Mouse (Mus musculus) neural tube, embryonic 13.5 days (tissue): Measurements from ENCODE around the gene Ccr10. TPM values are rescaled to one million over a fixed set of nuclear protein-coding genes. Genes with fewer than 3 reads are reported as not detected.

ENCODE experiments used
- ATAC-seq: fragments of 200-750 bp; cut with Nextera tagmentation; 2 replicates; pipeline ENCODE4 v1.8.0; 2017; ENCODE audit warnings: low read depth, mild to moderate bottlenecking, moderate TSS enrichment, moderate library complexity
- H3K27ac ChIP-seq: fragments of 300-500 bp; sonication (generic); replicated peaks from 2 replicates; pipeline ENCODE4 v1.5.1; 2015; ENCODE audit warnings: moderate library complexity, mild to moderate bottlenecking, inconsistent platforms
- H3K27me3 ChIP-seq: fragments of 300-500 bp; sonication (generic); 2 replicates; pipeline ENCODE4 v1.6.1; 2015; ENCODE audit warnings: mild to moderate bottlenecking, inconsistent platforms
- H3K36me3 ChIP-seq: fragments of 300-500 bp; sonication (generic); 2 replicates; pipeline ENCODE4 v1.6.1; 2015; ENCODE audit warnings: mild to moderate bottlenecking, inconsistent platforms
- H3K4me1 ChIP-seq: fragments of 300-500 bp; sonication (generic); replicated peaks from 2 replicates; pipeline ENCODE4 v1.6.1; 2015; ENCODE audit warnings: inconsistent platforms
- H3K4me2 ChIP-seq: fragments of 300-500 bp; sonication (generic); 2 replicates; pipeline ENCODE4 v1.6.1; 2015; ENCODE audit warnings: inconsistent platforms, mild to moderate bottlenecking, moderate library complexity
- H3K4me3 ChIP-seq: fragments of 300-500 bp; sonication (generic); 2 replicates; pipeline ENCODE4 v1.5.1; 2015; ENCODE audit warnings: mild to moderate bottlenecking, inconsistent platforms
- H3K9ac ChIP-seq: fragments of 300-500 bp; sonication (generic); 2 replicates; pipeline ENCODE4 v1.6.1; 2015; ENCODE audit warnings: moderate library complexity, mild to moderate bottlenecking, inconsistent platforms
- H3K9me3 ChIP-seq: fragments of 300-500 bp; sonication (generic); 2 replicates; pipeline ENCODE4 v1.6.1; 2016; ENCODE audit warnings: inconsistent platforms
- WGBS: fragments of 180-500 bp; shearing (Covaris S2); methylation state at CpG from one replicate; pipeline ENCODE4 v1.1.7; 2015; 5-methylcytosine and 5-hydroxymethylcytosine counted together
- polyA plus RNA-seq: library from polyadenylated mRNA; unstranded; fragments of >200 nt; fragmentation: Nextera tagmentation; extraction: Ambion mirVana; gene quantifications from 2 replicates; pipeline ENCODE4 v1.2.1, GENCODE M21; 2015

Ccr10 gene
- polyA plus RNA-seq, 1 experiment from 2014 or later, result 0.91 TPM

DNA sequence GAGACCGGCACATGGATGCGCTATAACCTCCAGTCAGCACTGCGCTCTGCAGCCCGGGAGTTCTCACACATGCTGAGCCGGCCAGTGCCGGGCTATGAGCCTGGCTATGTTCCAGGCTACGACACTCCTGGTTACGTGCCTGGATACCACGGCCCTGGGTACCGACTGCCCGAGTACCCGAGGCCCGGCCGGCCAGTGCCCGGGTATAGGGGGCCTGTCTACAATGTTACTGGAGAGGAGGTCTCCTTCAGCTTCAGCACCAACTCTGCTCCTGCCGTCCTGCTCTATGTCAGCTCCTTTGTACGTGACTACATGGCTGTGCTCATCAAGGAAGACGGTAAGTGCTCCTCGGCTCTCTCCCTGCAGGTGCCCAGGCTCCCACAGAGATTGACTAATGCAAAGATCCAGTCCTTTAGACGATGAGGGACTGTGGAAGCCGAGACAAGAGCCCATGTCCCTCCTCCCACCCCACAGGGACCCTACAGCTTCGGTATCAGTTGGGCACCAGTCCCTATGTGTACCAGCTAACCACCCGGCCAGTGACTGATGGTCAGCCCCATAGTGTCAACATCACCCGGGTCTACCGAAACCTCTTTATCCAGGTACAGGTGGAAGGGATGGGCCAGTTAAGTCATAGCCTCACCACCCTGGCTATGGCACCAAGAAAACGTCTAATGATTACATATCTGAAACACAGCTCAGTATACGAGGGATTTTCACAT lies 11.4 kb upstream of the Ccr10 start:
- ATAC-seq, result no peak
- Histone ChIP-seq H3K9me3 (no peaks in the 10 kb centered on the region), H3K27me3 (peaks cover 9% of the 10 kb centered on the region), H3K9ac (no peak overlapping the region), H3K4me3 (no peak overlapping the region), H3K27ac (no peak overlapping the region), H3K36me3 (peaks cover 10% of the 10 kb centered on the region), H3K4me2 (no peak overlapping the region), H3K4me1 (peaks cover 35% of the 10 kb centered on the region)
- 86% methylated on average over 27 of the region's 27 CpGs for WGBS

GRCm38 (mm10) chr11:101185441-101185840 lies 10.2 kb upstream of the Ccr10 start:
- Histone ChIP-seq H3K9ac (no peak overlapping the region), H3K4me1 (peaks cover 23% of the 10 kb centered on the region), H3K27ac (no peak overlapping the region), H3K36me3 (peaks cover 10% of the 10 kb centered on the region), H3K4me3 (no peak overlapping the region), H3K9me3 (no peaks in the 10 kb centered on the region), H3K27me3 (peaks cover 9% of the 10 kb centered on the region), H3K4me2 (no peak overlapping the region)
- WGBS, result 93% methylated on average over 4 of the region's 4 CpGs
- no peak for ATAC-seq

GRCm38 (mm10) chr11:101184984-101185383 lies 9.7 kb upstream of the Ccr10 start:
- WGBS, result 88% methylated on average over 12 of the region's 12 CpGs
- ATAC-seq, result no peak
- Histone ChIP-seq H3K9ac (no peak overlapping the region), H3K27me3 (peaks cover 9% of the 10 kb centered on the region), H3K27ac (no peak overlapping the region), H3K4me1 (peaks cover 18% of the 10 kb centered on the region), H3K36me3 (peaks cover 10% of the 10 kb centered on the region), H3K9me3 (no peaks in the 10 kb centered on the region), H3K4me2 (no peak overlapping the region), H3K4me3 (no peak overlapping the region)

- Histone ChIP-seq H3K4me2 (no peak overlapping the region), H3K27me3 (peaks cover 27% of the 10 kb centered on the region), H3K4me3 (no peak overlapping the region), H3K27ac (no peak overlapping the region), H3K9me3 (no peaks in the 10 kb centered on the region), H3K9ac (0 out of 2 replicates have a peak overlapping the region, but pooled peaks have one; percentile 45), H3K4me1 (peaks cover 6% of the 10 kb centered on the region; the same call in 1 of the 2 replicates), H3K36me3 (peaks cover 10% of the 10 kb centered on the region)
- 76% methylated on average over 14 of the region's 14 CpGs for WGBS
- no peak for ATAC-seq
Measured at GRCm38 (mm10) chr11:101182771-101183517, 7.7 kb upstream of the Ccr10 start.

DNA sequence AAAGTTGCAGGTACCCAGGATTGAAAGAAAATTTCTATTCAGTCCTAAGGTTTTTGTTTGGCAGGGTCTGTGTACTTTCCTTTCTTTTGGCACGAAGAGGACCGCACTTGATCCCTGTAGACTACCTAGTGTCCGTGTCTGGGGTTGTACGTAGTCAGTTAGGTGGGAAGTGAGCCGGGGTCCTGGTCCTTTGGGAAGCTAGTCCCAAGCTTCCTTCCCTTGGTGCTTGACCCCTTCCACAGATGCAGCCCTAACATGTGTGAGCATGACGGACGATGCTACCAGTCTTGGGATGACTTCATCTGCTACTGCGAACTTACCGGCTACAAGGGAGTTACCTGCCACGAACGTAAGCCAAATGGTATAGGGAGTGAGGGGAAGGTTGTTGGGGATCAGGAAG lies 6.7 kb upstream of the Ccr10 start:
- peaks cover 8% of the 10 kb centered on the region for H3K36me3 ChIP-seq
- 91% methylated on average over 11 of the region's 11 CpGs for WGBS
- no peak overlapping the region for H3K4me3 ChIP-seq
- peaks cover 16% of the 10 kb centered on the region for H3K4me1 ChIP-seq
- H3K27me3 ChIP-seq, result peaks cover 37% of the 10 kb centered on the region
- no peak overlapping the region for H3K9ac ChIP-seq
- no peaks in the 10 kb centered on the region for H3K9me3 ChIP-seq
- H3K27ac ChIP-seq, result no peak overlapping the region
- ATAC-seq, result no peak
- no peak overlapping the region for H3K4me2 ChIP-seq

DNA sequence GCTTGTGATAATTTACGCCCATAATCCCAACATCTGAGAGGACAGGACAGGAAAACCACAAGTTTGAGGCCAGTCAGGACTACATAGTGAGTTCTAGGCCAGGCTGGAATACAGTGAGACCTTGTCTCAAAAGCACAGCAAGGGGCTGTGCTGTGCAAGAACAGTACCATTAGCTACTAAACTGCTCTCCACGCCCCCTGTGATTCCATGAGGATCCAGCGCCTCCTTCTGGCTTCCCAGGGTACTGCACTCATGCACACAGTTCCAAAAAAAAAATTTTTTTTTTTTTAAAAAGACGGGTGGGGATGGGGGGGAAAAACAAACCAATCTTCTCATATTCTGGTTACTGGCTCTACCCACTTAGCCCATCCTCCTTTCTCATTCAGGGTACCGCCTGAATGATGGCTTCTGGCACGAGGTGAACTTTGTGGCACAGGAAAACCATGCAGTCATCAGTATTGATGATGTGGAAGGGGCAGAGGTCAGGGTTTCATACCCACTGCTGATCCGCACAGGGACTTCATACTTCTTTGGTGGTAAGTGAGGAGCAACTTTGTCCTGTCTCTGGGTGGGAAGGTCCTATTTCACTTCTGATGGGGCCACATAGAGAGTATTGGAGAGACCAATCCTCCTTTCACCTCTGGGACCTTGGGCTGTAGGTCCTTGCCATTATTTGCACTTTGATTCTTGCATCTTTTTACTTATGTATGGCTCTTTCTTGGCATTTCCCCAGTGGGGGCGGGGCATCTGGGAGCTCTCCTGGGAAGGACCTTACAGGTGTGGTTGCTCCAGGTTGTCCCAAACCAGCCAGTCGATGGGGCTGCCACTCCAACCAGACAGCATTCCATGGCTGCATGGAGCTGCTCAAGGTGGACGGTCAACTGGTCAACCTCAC lies 5.8 kb upstream of the Ccr10 start:
- no peak for ATAC-seq

GRCm38 (mm10) chr11:101180261-101180660 lies 5.0 kb upstream of the Ccr10 start:
- H3K36me3 ChIP-seq, result no peaks in the 10 kb centered on the region
- H3K4me2 ChIP-seq, result no peak overlapping the region
- no peak overlapping the region for H3K4me3 ChIP-seq
- no peak overlapping the region for H3K27ac ChIP-seq
- no peak overlapping the region for H3K9ac ChIP-seq
- WGBS, result 67% methylated on average over 17 of the region's 17 CpGs
- no peaks in the 10 kb centered on the region for H3K9me3 ChIP-seq
- peaks cover 50% of the 10 kb centered on the region for H3K27me3 ChIP-seq
- peaks cover 31% of the 10 kb centered on the region for H3K4me1 ChIP-seq
- ATAC-seq, result no peak

More for the DNA sequence above, 5.8 kb upstream of the Ccr10 start:
- 42% methylated on average over 10 of the region's 10 CpGs for WGBS
- Histone ChIP-seq H3K4me3 (no peak overlapping the region), H3K27ac (no peak overlapping the region), H3K36me3 (no peaks in the 10 kb centered on the region; the same call in 1 of the 2 replicates), H3K4me1 (peaks cover 25% of the 10 kb centered on the region), H3K9ac (no peak overlapping the region), H3K9me3 (no peaks in the 10 kb centered on the region), H3K4me2 (no peak overlapping the region), H3K27me3 (peaks cover 44% of the 10 kb centered on the region)

DNA sequence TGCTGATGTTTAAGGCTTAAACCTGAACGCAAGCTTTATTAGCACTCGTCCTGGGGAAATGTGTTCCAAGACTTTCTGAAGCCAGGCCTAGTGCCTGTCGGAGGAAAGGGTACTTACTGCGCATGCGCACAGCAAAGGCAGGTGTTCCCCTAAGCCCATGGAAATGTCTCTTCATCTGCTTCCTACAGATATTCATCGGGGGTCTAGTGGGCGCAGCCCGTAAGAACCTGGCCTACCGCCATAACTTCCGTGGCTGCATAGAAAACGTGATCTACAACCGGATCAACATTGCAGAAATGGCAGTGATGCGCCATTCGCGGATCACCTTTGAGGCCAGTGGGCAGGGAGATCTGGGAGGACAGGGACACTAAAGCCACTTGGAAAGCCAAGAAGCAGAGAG lies 4.1 kb upstream of the Ccr10 start:
- no peak for ATAC-seq
- no peak overlapping the region for H3K27ac ChIP-seq
- peaks cover 41% of the 10 kb centered on the region for H3K4me1 ChIP-seq
- no peak overlapping the region for H3K9ac ChIP-seq
- 80% methylated on average over 15 of the region's 15 CpGs for WGBS
- no peaks in the 10 kb centered on the region for H3K36me3 ChIP-seq
- H3K27me3 ChIP-seq, result peaks cover 59% of the 10 kb centered on the region
- H3K4me3 ChIP-seq, result no peak overlapping the region
- no peaks in the 10 kb centered on the region for H3K9me3 ChIP-seq
- H3K4me2 ChIP-seq, result no peak overlapping the region

DNA sequence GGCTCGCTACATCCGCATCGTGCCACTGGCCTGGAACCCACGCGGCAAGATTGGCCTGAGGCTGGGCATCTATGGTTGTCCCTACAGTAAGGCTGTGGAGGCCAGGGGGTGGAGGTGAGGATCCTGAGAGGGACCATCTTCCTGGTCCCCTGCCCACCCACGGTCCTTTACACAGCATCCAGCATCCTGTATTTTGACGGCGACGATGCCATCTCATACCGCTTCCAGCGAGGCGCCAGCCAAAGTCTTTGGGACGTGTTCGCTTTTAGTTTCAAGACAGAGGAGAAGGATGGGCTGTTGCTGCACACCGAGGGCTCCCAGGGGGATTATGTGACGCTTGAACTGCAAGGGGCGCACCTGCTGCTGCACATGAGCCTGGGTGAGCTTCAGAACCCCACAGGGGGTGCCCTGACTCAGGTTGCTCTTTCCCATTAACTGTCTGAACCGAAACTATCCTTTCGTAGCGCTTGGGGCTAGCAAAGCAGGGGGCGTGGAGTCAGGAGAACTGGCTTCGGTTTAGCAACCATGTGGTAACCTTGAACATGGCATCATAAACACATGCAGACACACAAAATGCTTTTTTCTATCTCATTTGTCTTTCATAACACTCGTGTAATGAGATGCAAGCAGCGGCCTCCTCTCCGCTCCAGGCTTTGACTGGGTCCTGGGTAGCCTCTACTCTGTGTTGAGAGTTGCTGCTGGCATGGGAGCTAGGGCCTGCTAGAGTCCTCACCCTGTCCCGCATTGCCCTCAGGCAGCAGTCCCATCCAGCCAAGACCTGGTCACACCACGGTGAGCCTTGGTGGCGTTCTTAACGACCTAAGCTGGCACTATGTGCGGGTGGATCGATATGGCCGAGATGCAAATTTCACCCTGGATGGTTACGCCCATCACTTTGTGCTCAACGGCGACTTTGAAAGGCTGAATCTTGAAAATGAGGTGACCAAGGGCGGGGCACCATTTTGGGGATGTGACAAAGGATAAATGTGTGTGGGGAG lies 3.1 kb upstream of the Ccr10 start:
- H3K4me3 ChIP-seq, result peak overlapping the region; percentile 39; the same call in 1 of the 2 replicates
- H3K9me3 ChIP-seq, result no peaks in the 10 kb centered on the region
- H3K27ac ChIP-seq, result no peak overlapping the region
- peaks cover 61% of the 10 kb centered on the region for H3K27me3 ChIP-seq
- 51% methylated on average over 36 of the region's 36 CpGs for WGBS
- no peaks in the 10 kb centered on the region for H3K36me3 ChIP-seq
- H3K4me1 ChIP-seq, result peaks cover 50% of the 10 kb centered on the region
- peak overlapping the region; percentile 66 for H3K4me2 ChIP-seq
- H3K9ac ChIP-seq, result no peak overlapping the region
- no peak for ATAC-seq

GRCm38 (mm10) chr11:101176933-101177773 lies 1.9 kb upstream of the Ccr10 start:
- peak overlapping the region; percentile 66 for H3K4me2 ChIP-seq
- 29% methylated on average over 22 of the region's 22 CpGs for WGBS
- no peaks in the 10 kb centered on the region for H3K36me3 ChIP-seq
- H3K9me3 ChIP-seq, result no peaks in the 10 kb centered on the region
- peaks cover 58% of the 10 kb centered on the region for H3K27me3 ChIP-seq
- peak overlapping the region; percentile 76 for H3K9ac ChIP-seq
- ATAC-seq, result no peak
- H3K4me3 ChIP-seq, result peak overlapping the region; percentile 39
- peaks cover 62% of the 10 kb centered on the region for H3K4me1 ChIP-seq
- H3K27ac ChIP-seq, result no peak overlapping the region
